Mouse (Mus musculus) embryonic facial prominence, embryonic 14.5 days (tissue): ENCODE results near the gene Plce1. TPM values are rescaled to one million over a fixed set of nuclear protein-coding genes. Genes with fewer than 3 reads are reported as not detected.

Experiments
- ATAC-seq: fragments of 200-750 bp; cut with Nextera tagmentation; 2 replicates; pipeline ENCODE4 v1.8.0; 2017; ENCODE audit warnings: low read depth, moderate number of reproducible peaks, moderate TSS enrichment
- DNase-seq: peaks from one replicate; pipeline ENCODE4 v3.0.0-alpha.2; 2015; ENCODE audit warnings: low spot score
- H3K27ac ChIP-seq: fragments of 300-500 bp; sonication (generic); replicated peaks from 2 replicates; pipeline ENCODE4 v1.5.1; 2014; ENCODE audit warnings: low read depth, mild to moderate bottlenecking, low read length, moderate library complexity
- H3K27me3 ChIP-seq: fragments of 300-500 bp; sonication (generic); replicated peaks from 2 replicates; pipeline ENCODE4 v1.6.1; 2014; ENCODE audit warnings: low read length; ENCODE audit not compliant: control insufficient read depth, insufficient read depth
- H3K36me3 ChIP-seq: fragments of 300-500 bp; sonication (generic); 2 replicates; pipeline ENCODE4 v1.6.1; 2014; ENCODE audit warnings: low read length, mixed read lengths; ENCODE audit not compliant: control insufficient read depth, insufficient read depth
- H3K4me1 ChIP-seq: fragments of 300-500 bp; sonication (generic); 2 replicates; pipeline ENCODE4 v1.6.1; 2014; ENCODE audit warnings: antibody characterized with exemption, low read length; ENCODE audit not compliant: control insufficient read depth, insufficient read depth
- H3K4me2 ChIP-seq: fragments of 300-500 bp; sonication (generic); 2 replicates; pipeline ENCODE4 v1.6.1; 2014; ENCODE audit warnings: low read depth, mild to moderate bottlenecking, low read length, moderate library complexity, mixed read lengths
- H3K4me3 ChIP-seq: fragments of 300-500 bp; sonication (generic); 2 replicates; pipeline ENCODE4 v1.5.1; 2014; ENCODE audit warnings: low read depth, mild to moderate bottlenecking, low read length
- H3K9ac ChIP-seq: fragments of 300-500 bp; sonication (generic); 2 replicates; pipeline ENCODE4 v1.6.1; 2014; ENCODE audit warnings: low read depth, mild to moderate bottlenecking, low read length, moderate library complexity, mixed read lengths
- H3K9me3 ChIP-seq: fragments of 300-500 bp; sonication (generic); 2 replicates; pipeline ENCODE4 v1.6.1; 2016; ENCODE audit warnings: low read length; ENCODE audit not compliant: control insufficient read depth
- whole genome bisulfite sequencing: fragments of 180-500 bp; shearing (Covaris S2); extraction: QIAGEN DNeasy Blood & Tissue Kit; methylation state at CpG from one replicate; pipeline ENCODE4 v1.1.7; 2014; 5-methylcytosine and 5-hydroxymethylcytosine counted together
- polyA plus RNA-seq: library from polyadenylated mRNA; unstranded; fragments of >200 nt; fragmentation: Nextera tagmentation; extraction: Ambion mirVana; gene quantifications from 2 replicates; pipeline ENCODE4 v1.2.1, GENCODE M21; 2014

Plce1 gene
- polyA plus RNA-seq, 1 experiment from 2014 or later, result 10.8 TPM

DNA sequence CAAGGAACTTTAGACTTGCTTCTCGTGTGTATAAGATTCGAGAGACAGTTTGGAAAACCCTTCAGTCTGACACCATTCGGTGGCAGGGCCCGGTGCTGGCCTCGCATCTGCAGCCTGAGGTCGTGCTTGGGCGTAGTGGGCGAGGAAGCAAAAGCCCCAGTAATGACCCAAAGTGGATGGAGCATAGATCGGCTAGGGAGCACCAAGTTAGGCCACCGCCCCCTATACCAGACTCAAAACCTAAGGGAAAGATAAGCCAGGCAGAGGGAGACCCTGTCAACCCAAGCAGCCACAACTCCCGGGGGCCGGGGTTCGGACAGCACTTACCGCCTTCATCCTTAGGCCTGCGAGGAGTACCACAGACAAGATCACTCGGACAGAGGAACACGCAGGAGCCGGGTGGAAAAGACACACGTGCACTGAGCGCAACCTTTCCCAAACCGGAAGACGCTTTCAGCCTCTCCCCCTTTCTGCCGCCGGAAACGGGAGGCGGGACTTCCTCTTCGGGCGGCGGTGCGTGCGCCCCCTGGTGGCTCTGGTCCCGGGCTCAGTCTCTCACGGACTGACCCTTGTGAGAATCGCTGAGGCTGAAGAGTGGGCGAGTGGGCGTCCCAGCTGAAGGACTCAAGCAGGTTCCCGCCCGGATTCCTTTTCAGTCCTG, 338.0 kb downstream of the Plce1 start, which contains the start of gene Noc3l:
Noc3l (minus strand) TSS at position 472 of the 661 bp plus-strand sequence.
- peak within 1 kb of the TSS; percentile 53 for H3K27ac ChIP-seq
- 0% methylated on average over 30 of the region's 38 CpGs for WGBS

GRCm38 (mm10) chr19:38819427-38819802, 338.5 kb downstream of the Plce1 start:
- ATAC-seq, result peak; percentile 69

More for the DNA sequence above, 338.0 kb downstream of the Plce1 start, which contains the start of gene Noc3l:
- Histone ChIP-seq H3K9me3 (no peaks in the 10 kb centered on the region), H3K9ac (peak within 1 kb of the TSS; percentile 87), H3K4me3 (peak within 1 kb of the TSS; percentile 75), H3K4me1 (peaks cover 4% of the 10 kb centered on the region; the same call in 1 of the 2 replicates), H3K36me3 (peaks cover 20% of the 10 kb centered on the region), H3K27me3 (no peaks in the 10 kb centered on the region), H3K4me2 (peak within 1 kb of the TSS; percentile 80)
- peak; percentile 96 for ATAC-seq
- DNase-seq, result peak; percentile 93

GRCm38 (mm10) chr19:38820186-38820804, 339.4 kb downstream of the Plce1 start:
- ATAC-seq (no peak), DNase-seq (peak; percentile 24)
- Histone ChIP-seq H3K9me3 (no peaks in the 10 kb centered on the region), H3K27me3 (no peaks in the 10 kb centered on the region), H3K4me1 (peaks cover 4% of the 10 kb centered on the region; the same call in 1 of the 2 replicates), H3K9ac (no peak overlapping the region), H3K4me3 (no peak overlapping the region), H3K4me2 (no peak overlapping the region), H3K36me3 (peaks cover 6% of the 10 kb centered on the region), H3K27ac (no peak overlapping the region)
- WGBS, result 76% methylated on average over 4 of the region's 4 CpGs

More at GRCm38 (mm10) chr19:38819427-38819802, 338.5 kb downstream of the Plce1 start:
- peak overlapping the region; percentile 80 for H3K4me2 ChIP-seq
- H3K27me3 ChIP-seq, result no peaks in the 10 kb centered on the region
- DNase-seq, result no peak
- peak overlapping the region; percentile 17 for H3K27ac ChIP-seq
- H3K36me3 ChIP-seq, result peaks cover 15% of the 10 kb centered on the region
- peak overlapping the region; percentile 75 for H3K4me3 ChIP-seq
- peak overlapping the region; percentile 87 for H3K9ac ChIP-seq
- WGBS, result 16% methylated on average over 12 of the region's 16 CpGs
- H3K9me3 ChIP-seq, result no peaks in the 10 kb centered on the region
- peaks cover 4% of the 10 kb centered on the region; the same call in 1 of the 2 replicates for H3K4me1 ChIP-seq

DNA sequence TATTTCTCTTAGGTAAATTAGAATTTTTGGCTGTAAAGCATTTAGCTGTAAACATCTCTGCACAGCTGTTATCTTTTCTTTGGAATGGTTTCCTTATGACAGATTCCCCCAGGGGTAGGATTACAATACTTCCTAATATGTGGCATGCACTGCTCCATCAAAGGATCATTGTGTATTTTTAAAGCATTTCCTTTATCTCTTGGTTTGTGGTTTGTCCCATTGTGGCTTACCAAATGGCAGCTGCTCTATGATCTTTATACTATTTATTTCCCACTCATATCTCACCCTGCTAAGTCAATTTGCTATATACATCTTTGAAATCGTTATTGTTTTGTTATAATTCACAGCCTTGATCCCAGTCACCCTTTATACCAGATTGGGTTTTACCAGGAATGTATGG, 352.3 kb downstream of the Plce1 start:
- H3K9ac ChIP-seq, result no peak overlapping the region
- H3K4me2 ChIP-seq, result no peak overlapping the region
- no peak overlapping the region for H3K4me3 ChIP-seq
- 12% methylated on average over 1 of the region's 1 CpGs for WGBS
- no peaks in the 10 kb centered on the region for H3K4me1 ChIP-seq
- H3K27ac ChIP-seq, result no peak overlapping the region
- peak; percentile 29 for DNase-seq
- no peaks in the 10 kb centered on the region for H3K36me3 ChIP-seq
- ATAC-seq, result no peak
- H3K9me3 ChIP-seq, result no peaks in the 10 kb centered on the region
- no peaks in the 10 kb centered on the region for H3K27me3 ChIP-seq

Other genes starting within 250 kb of the Plce1 start
- 5.9 and 6.1 TPM in 2 replicates for gene Lgi1, start 216.6 kb upstream of the Plce1 start, polyA plus RNA-seq
- gene Slc35g1, start 85.1 kb upstream of the Plce1 start, polyA plus RNA-seq, result 2.3 and 3.4 TPM in 2 replicates